Mouse (Mus musculus): ENCODE results near the gene Gm3625. TPM values are rescaled to one million over a fixed set of nuclear protein-coding genes. Genes with fewer than 3 reads are reported as not detected.

Gm3625 gene
- polyA plus RNA-seq, 1 experiment from 2014 or later, result not detected

DNA sequence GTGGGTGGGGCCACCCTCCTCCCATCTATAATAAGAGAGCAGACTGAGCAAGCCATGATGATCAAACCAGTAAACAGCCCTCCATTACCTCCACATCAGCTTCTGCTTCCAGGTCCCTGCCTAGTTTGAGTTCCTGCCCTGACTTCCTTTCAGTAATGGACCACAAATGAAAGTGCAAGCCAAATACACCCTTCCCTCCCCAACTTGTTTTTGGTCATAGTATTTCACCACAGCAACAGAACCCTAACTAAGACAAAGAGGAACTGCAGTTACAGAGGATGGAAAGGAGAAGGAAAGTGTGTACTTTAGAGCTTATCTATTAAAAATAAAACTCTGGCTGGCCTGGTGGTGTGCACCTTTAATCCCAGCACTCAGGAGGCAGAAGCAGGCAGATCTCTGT lies 47.3 kb downstream of the Gm3625 start:
- no peaks in the 10 kb centered on the region for H3K9me3 ChIP-seq (replicated peaks; ENCODE audit: control insufficient read depth, low read length)
- H3K36me3 ChIP-seq (ENCODE audit: control insufficient read depth, insufficient read depth), result no peaks in the 10 kb centered on the region
- no peak for ATAC-seq (ENCODE audit: low read depth)
- no peak overlapping the region for H3K27ac ChIP-seq (ENCODE audit: low read length)
- no peak overlapping the region for H3K4me2 ChIP-seq (ENCODE audit: low read depth, low read length)
- no peaks in the 10 kb centered on the region for H3K4me1 ChIP-seq (ENCODE audit: control insufficient read depth, low read depth, low read length)
- no peak overlapping the region for H3K4me3 ChIP-seq (ENCODE audit: low read depth, low read length)
- no peaks in the 10 kb centered on the region for H3K27me3 ChIP-seq (ENCODE audit: control insufficient read depth, insufficient read depth, low read depth, low read length)
- no peak overlapping the region for H3K9ac ChIP-seq (ENCODE audit: low read depth, low read length)

DNA sequence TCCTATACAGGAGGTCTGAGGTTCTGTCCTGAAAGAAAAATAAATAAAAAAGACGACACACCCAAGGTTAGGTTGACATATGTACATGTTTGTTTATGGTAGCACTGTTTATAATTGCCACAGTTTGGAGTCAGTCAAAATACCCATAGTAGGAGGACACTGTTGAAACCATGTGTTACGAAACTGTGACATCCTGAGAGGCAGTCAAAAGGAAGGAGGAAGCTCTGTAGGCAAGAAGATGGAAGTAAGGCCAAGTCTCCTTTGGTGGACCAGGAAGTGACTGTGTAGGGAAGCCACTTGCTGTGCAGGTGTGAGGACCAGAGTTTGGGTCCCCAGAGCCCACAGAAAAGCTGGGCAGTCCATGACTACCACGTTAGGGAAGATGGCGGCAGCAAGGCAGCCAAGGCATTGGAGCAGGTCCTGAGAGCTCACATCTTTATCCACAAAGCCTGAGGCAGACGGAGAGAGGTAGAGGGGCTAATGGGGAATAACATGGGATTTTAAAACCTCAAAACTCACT lies 48.3 kb downstream of the Gm3625 start:
- 62% methylated on average over 5 of the region's 5 CpGs for WGBS (ENCODE audit: insufficient replicate concordance)
- H3K4me1 ChIP-seq (ENCODE audit: control insufficient read depth, low read depth, low read length), result no peaks in the 10 kb centered on the region

More for the DNA sequence above, 48.3 kb downstream of the Gm3625 start:
- H3K4me3 ChIP-seq (ENCODE audit: low read depth, low read length), result no peak overlapping the region
- H3K27me3 ChIP-seq (ENCODE audit: control insufficient read depth, insufficient read depth, low read depth, low read length), result no peaks in the 10 kb centered on the region
- H3K36me3 ChIP-seq (ENCODE audit: control insufficient read depth, insufficient read depth), result no peaks in the 10 kb centered on the region
- peak; percentile 19; the same call in 1 of the 2 replicates for ATAC-seq (ENCODE audit: low read depth)
- H3K4me2 ChIP-seq (ENCODE audit: low read depth, low read length), result no peak overlapping the region
- no peak overlapping the region for H3K9ac ChIP-seq (ENCODE audit: low read depth, low read length)
- H3K9me3 ChIP-seq (replicated peaks; ENCODE audit: control insufficient read depth, low read length), result no peaks in the 10 kb centered on the region
- no peak overlapping the region for H3K27ac ChIP-seq (ENCODE audit: low read length)

Other genes with a start within 250 kb of the Gm3625 start
- 0.76 and 1.7 TPM in 2 replicates for gene Ncoa1, start 115.7 kb downstream of the Gm3625 start, polyA plus RNA-seq (2015; fragmentation: Nextera tagmentation; extraction: Ambion mirVana)
- gene Itsn2, start 289 bp downstream of the Gm3625 start, polyA plus RNA-seq (2015; fragmentation: Nextera tagmentation; extraction: Ambion mirVana), result 18.8 and 19.2 TPM in 2 replicates
- gene Fam228a, start 145.5 kb upstream of the Gm3625 start, polyA plus RNA-seq (2015; fragmentation: Nextera tagmentation; extraction: Ambion mirVana), result 0.04 TPM in 1 of 2 replicates, not detected in the other
- 0.47 and 0.76 TPM in 2 replicates for gene Pfn4, start 176.1 kb upstream of the Gm3625 start, polyA plus RNA-seq (2015; fragmentation: Nextera tagmentation; extraction: Ambion mirVana)
- gene Fam228b, start 176.3 kb upstream of the Gm3625 start, polyA plus RNA-seq (2015; fragmentation: Nextera tagmentation; extraction: Ambion mirVana), result 0.42 and 0.85 TPM in 2 replicates
- gene Sf3b6, start 224.6 kb upstream of the Gm3625 start, polyA plus RNA-seq (2015; fragmentation: Nextera tagmentation; extraction: Ambion mirVana), result 80.2 and 83.3 TPM in 2 replicates
- gene Fkbp1b, start 248.7 kb upstream of the Gm3625 start, polyA plus RNA-seq (2015; fragmentation: Nextera tagmentation; extraction: Ambion mirVana), result 3.6 TPM in 2 replicates

Data from liver, embryonic 16.5 days (tissue).